Mouse (Mus musculus) right cerebral cortex, postnatal 25 days (tissue): ENCODE measurements at regions not wholly inside any gene's neighbourhood (a gene's known extent, or its start where the extent isn't known, plus 50 kb on each side); places are given as distances from the start of the nearest gene placed in this dataset.

Experiments used
- DNase-seq: peaks from one replicate; pipeline ENCODE4 v3.0.0; 2022

- DNase-seq: no peak
Measured at GRCm38 (mm10) chr3:37962811-37963210, 238.5 kb upstream of the Gm5148 start.

DNA sequence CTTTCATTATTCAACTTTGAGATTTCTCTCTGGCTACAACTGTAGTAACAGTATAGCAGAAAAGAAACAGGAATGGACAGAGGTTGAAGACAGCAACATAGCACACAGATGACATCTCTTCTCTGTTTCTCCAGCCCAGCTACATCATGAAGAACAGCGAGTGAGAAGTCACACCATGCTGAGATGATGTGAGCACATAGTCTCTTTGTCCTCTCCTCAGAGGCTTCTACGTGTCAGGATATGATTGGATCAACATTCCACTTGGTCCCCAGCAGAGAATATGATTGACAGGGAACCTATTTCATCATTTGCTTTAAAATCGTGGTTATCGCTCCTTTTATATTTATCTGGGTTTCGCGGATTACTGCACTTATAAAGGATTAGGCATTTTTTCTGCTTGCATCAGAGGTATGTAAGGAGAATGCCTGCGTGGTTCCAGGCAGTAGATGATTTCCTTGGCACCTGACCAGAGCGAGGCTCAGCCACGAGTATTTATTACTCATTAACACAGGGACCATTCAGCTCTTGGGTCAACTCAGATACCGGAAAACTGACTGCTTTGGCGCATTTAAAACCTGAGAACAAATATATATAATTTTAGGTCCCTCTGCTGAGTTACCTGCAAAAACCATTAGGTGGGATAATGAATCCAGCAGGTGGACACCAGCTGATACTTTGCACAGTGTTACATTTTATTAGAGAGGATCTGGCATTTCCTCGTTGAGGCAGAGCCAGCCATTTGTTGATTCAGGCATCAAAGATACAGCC, 237.9 kb upstream of the Gm5148 start:
- no peak for DNase-seq

- DNase-seq: no peak
Measured at GRCm38 (mm10) chr3:37958361-37958978, 234.2 kb upstream of the Gm5148 start.

DNA sequence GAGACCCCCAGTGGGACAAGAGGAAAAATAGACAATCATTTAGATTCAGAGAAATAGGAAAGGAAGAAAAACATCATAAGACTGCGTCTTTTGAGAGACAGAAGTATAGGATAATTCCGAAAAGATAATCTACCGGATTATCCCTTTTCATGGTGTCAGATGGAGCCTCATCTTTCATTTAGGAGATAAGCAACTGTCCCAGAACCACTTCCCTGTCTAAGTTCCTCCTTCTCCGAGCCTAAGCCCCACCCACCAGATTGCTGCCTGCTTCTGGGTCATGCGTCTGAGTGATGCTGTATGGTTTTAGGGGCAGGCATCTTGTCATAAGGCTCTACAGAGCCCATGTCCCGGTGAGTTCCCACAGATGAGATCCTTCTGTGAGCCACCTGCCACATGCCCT, 232.3 kb upstream of the Gm5148 start:
- DNase-seq: no peak

DNA sequence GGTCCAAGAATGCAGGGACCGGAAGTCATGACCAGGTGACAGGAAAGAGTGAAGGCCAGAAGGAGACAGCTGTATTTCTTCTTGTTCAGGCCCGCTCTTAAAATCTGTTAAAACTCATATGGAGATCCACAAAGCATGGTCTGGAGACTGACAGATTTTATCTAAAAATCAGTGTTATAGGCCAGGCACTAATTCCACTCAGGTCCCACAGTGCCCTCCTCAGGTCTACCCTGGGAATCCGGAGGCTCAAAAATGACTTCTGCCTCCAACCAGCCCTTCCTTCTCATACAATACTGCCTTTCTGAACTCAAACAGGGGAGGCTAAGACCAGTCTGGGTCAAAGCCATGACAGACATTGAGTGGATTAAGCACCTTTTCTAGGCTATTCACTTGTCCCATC, 228.6 kb upstream of the Gm5148 start:
- DNase-seq: no peak

DNA sequence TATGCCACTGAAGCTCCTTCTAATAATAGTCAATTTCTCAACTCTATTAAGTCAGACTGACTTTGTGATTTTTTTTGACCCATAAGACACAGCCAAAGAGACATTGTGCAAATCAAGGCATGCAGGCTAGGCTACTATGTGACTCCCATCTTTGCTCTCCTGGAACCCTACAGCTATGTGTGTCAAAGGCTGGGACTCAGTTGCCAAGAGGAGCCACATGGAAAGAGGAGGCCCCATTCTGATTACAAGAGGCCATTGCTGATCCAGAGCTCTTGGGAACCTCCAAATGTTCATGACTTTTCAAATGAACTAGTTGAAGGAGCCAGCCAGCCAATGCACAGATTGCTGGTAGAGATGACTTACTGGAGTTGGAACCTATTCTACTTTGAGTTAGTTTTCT, 228.0 kb upstream of the Gm5148 start:
- no peak for DNase-seq

GRCm38 (mm10) chr3:37943661-37944060, 219.4 kb upstream of the Gm5148 start:
- no peak for DNase-seq

GRCm38 (mm10) chr3:37940016-37940415, 215.7 kb upstream of the Gm5148 start:
- no peak for DNase-seq

DNA sequence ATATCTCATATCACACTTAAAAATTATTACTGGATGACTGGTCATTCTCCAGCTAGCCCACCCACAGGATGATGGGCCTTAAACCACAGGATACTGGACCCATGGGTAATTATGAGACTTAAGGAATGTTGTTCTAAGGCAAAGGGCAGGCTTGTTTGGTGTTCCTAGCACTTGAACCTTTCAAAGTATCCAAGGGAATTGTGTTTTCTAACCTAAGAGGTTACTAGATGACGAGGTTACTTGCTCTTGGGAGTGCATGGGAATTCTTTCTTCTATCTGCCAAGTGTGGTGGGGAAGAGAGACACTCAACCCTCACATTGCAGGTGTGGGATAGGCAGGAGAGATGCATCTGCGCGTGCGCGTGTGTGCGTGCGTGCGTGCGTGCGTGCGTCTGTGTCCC, 214.6 kb upstream of the Gm5148 start:
- no peak for DNase-seq

- DNase-seq: no peak
Measured at GRCm38 (mm10) chr3:37938284-37938596, 213.9 kb upstream of the Gm5148 start.

DNA sequence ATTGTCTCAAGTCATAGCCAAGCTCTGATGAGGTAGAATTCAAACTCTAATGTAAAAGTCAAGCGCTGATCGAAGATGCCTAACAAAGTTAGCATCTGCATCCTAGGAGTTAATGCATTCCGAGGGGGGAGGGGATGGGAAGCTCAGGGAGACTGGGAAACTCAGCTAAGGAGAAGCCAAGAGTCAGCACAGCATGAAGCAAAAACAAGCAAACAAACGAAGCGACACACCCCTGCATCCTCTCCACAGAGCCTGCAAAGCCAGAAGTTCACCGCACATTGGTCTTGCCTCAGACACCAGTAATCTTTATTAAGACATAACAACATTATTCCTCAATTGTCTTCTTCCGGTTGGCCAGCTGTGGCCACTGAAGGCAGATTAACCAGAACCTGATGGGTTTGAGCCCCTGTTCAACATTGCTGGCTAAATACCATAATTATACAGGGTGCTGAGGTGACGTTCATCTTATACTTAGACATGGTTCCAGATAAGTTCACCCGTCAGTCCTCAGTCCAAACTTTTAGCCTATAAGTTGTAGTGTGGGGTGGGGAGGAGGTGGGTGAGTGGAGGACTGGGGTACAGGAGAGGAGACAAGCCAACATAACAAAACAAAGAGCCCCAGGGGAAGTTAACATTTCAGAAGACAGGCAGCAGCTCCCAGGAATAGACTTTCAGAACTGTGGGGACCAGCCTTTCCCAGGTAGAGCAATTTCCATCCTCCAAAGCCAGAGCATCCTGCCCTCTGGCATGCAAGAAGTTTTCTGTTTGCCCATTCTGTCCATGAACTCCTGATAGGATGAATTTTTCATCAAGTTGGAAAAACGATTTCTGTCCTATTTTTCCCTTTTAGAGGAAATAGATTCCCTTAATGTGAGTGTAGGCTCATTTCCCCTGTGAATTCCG, 213.3 kb upstream of the Gm5148 start:
- DNase-seq: no peak

DNA sequence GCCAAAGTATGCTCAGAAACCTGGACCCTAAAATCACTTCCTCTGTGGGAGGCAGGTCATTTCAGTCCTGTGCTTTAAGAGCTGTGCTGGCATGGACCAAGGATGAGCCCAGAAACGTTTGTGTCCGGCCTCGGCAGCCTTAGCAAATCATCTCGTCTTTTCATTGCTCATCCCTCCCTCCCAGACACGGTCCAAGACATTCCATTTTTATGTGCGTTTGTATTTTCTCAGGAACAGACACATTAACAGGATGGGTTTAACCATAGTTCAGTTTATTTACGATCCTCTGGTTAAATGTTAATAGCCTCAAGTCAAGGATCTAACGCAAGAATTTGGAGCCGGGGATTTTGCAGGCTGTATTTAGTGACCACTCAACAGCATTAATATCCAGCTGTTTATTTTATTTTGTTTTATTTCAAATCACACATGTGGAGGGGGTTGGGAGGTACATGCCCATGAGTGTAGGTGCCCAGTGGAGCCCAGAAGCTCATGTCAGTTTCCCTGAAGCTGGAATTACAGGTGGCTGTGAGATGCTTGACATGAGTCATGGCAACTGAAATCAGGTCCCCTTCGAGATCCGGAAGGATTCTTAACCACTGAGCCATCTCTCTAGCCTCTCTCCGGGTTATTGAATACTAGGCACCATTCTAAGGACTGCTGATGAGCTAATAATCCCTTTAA, 212.1 kb upstream of the Gm5148 start:
- DNase-seq: no peak

- no peak for DNase-seq
Measured at GRCm38 (mm10) chr3:37934905-37935708, 210.8 kb upstream of the Gm5148 start.

- DNase-seq: no peak
Measured at GRCm38 (mm10) chr3:37934236-37934635, 209.9 kb upstream of the Gm5148 start.

- no peak for DNase-seq
Measured at GRCm38 (mm10) chr3:37928731-37929130, 204.4 kb upstream of the Gm5148 start.

DNA sequence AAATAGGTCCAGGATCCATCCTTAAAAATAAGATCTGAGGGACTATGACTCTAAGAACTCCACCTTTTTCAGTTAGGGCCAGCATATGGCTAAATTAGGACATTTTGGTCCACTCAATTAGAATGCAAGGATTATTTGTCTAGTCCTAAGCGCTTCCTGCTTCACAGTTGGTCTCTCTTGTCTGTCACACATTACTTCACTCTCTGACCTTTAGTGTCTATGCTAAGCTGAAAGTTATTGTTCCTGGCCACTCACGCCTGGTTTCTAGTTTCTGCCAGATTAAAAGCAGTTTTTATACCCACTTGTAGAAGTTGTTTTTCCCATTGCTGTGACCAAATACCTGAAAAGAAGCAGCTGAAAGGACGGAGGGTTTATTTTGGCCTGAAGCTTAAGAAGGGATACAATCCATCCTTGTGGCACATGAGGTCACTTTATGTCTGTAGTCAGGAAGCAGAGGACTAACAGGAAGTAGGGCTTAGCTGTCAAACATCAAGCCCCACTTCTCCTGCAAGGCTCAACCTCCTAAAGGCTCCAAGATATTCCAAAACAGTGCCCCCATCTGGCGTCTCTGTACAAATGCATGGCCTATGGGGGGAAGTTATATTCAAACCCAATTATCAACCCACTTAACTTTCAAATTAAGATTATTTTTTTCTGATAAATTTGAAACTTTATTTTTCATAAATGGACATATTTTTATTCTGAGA, 195.3 kb upstream of the Gm5148 start:
- DNase-seq: no peak

GRCm38 (mm10) chr3:37916786-37917479, 192.6 kb upstream of the Gm5148 start:
- no peak for DNase-seq

DNA sequence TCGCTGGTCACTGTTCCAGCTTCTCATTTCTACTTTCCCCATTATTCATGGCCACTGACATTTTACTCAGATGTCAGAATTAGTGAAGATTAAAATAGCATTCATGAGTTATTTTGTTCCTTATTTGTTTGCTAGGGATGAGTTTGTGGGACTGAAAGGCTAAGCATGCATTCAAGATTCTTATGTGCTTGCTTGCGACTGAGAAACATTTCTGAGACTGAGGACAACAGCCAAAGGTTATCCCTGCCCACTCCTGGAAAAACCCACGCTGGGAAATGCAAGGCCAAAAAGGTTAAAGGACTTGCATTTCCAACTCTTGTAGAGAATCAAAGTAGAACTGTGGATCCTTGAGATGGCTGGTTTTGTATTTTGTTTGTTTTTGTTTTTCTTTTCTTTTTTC, 192.0 kb upstream of the Gm5148 start:
- no peak for DNase-seq

DNA sequence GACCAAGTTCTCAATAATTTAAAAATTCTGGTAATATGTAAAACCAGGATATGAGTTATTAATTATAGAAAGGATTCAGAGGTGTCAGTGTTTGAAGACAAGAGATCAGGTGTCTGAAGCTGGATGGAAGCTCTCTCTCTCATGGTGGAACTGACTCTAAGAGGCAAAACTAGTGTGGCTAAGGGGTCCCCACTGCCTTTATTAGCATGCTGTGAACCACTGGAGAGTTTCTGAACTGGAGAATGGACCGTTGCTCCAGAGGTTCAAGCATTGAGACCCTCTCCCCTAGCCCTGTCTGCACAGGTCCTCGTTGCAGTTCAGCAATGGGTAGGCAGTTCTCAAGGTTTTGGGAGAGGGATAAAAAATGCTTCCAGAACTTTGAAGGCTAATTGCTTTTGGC, 191.4 kb upstream of the Gm5148 start:
- DNase-seq: no peak

DNA sequence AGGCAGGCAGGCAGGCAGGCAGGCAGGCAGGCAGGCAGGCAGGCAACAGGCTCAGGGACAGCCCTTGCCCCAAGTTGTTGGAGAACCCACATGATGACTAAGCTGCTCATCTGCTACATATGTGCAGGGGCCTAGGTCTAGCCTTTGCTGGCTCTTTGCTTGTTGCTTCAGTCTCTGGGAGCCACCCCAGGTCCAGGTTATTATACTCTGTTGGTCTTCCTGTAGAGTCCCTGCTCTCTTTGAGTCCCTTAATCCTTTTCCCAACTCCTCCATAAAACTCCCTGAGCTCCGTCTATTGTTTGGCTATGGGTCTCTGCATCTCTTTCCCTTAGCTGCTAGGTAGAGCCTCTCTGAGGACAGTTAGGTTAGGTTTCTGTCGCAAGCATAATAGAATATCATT, 189.8 kb upstream of the Gm5148 start:
- no peak for DNase-seq

GRCm38 (mm10) chr3:37909821-37910220, 185.5 kb upstream of the Gm5148 start:
- no peak for DNase-seq
